In genomic region chr7:136934336-136934735, GRCm38 (mm10) we compare ENCODE assay signal across 18 mouse cellular contexts.
"Had no signal": no experiment of that assay in that cellular context is flagged by ENCODE, and none has a peak within 500 bp of the region (broad histone marks: within the 10 kb centered on the region; RNA-seq: fewer than 3 reads in every experiment).

No protein-coding gene starts in this region.

- DNase-seq: left cerebral cortex, postnatal 4 days; liver, postnatal 0 days; lung, embryonic 14.5 days; retina, postnatal 1 day; thymus, adult 2 months; thymus, postnatal 14 days; thymus, postnatal 4 days had no signal

- H3K4me2 ChIP-seq: limb, embryonic 12.5 days; limb, embryonic 15.5 days; liver, embryonic 11.5 days; lung, embryonic 14.5 days; midbrain, embryonic 12.5 days; midbrain, embryonic 15.5 days; neural tube, embryonic 12.5 days; neural tube, embryonic 15.5 days had no signal

- H3K4me3 ChIP-seq: limb, embryonic 12.5 days; limb, embryonic 15.5 days; midbrain, embryonic 12.5 days; midbrain, embryonic 15.5 days; neural tube, embryonic 12.5 days; neural tube, embryonic 15.5 days had no signal

- H3K4me1 ChIP-seq: limb, embryonic 15.5 days; midbrain, embryonic 12.5 days; midbrain, embryonic 15.5 days; neural tube, embryonic 12.5 days had no signal

- H3K36me3 ChIP-seq: limb, embryonic 12.5 days; limb, embryonic 15.5 days; midbrain, embryonic 12.5 days; midbrain, embryonic 15.5 days; neural tube, embryonic 12.5 days; neural tube, embryonic 15.5 days had no signal

- H3K27me3 ChIP-seq: limb, embryonic 12.5 days; limb, embryonic 15.5 days; midbrain, embryonic 12.5 days; midbrain, embryonic 15.5 days; neural tube, embryonic 12.5 days; neural tube, embryonic 15.5 days had no signal

- H3K27ac ChIP-seq: limb, embryonic 12.5 days; limb, embryonic 15.5 days; liver, embryonic 14.5 days; macrophage; midbrain, embryonic 12.5 days; midbrain, embryonic 15.5 days; neural tube, embryonic 12.5 days; neural tube, embryonic 15.5 days; stomach, postnatal 0 days had no signal

- H3K9ac ChIP-seq: limb, embryonic 12.5 days; limb, embryonic 15.5 days; liver, embryonic 14.5 days; liver, postnatal 0 days; lung, embryonic 14.5 days; midbrain, embryonic 12.5 days; midbrain, embryonic 15.5 days; neural tube, embryonic 12.5 days; neural tube, embryonic 15.5 days had no signal

- ATAC-seq: liver, postnatal 0 days; lung, postnatal 0 days; midbrain, embryonic 15.5 days had no signal

- H3K9me3 ChIP-seq: limb, embryonic 15.5 days; midbrain, embryonic 12.5 days; midbrain, embryonic 15.5 days; neural tube, embryonic 12.5 days; neural tube, embryonic 15.5 days had no signal
